Comparison of ENCODE assay signal across 16 mouse cellular contexts in genomic region chr5:75695162-75695809, GRCm38 (mm10).
"Had no signal": no experiment of that assay in that cellular context is flagged by ENCODE, and none has a peak within 500 bp of the region (broad histone marks: within the 10 kb centered on the region; RNA-seq: fewer than 3 reads in every experiment).

No protein-coding gene starts in this region.

- H3K9me3 ChIP-seq: kidney, embryonic 15.5 days; limb, embryonic 15.5 days; liver, embryonic 12.5 days; megakaryocyte, embryonic 14.5 days; neural tube, embryonic 15.5 days; stomach, embryonic 15.5 days had no signal

- H3K36me3 ChIP-seq: kidney, embryonic 15.5 days; limb, embryonic 15.5 days; liver, embryonic 12.5 days; neural tube, embryonic 15.5 days; stomach, embryonic 15.5 days had no signal

- H3K4me1 ChIP-seq: kidney, embryonic 15.5 days; limb, embryonic 15.5 days; liver, embryonic 12.5 days; stomach, embryonic 15.5 days had no signal

- DNase-seq: kidney, adult 18-20 months; kidney, postnatal 25 days; layer of hippocampus, postnatal 36 days; lung, embryonic 14.5 days; lung, postnatal 10 days; lung, postnatal 4 days; thymus, adult 2 months; thymus, postnatal 4 days had no signal

- H3K27ac ChIP-seq: kidney, embryonic 15.5 days; limb, embryonic 15.5 days; liver, embryonic 12.5 days; neural tube, embryonic 15.5 days; stomach, embryonic 15.5 days had no signal

- H3K4me2 ChIP-seq: kidney, embryonic 15.5 days; limb, embryonic 15.5 days; liver, embryonic 12.5 days; lung, embryonic 14.5 days; midbrain, embryonic 11.5 days; neural tube, embryonic 15.5 days; stomach, embryonic 15.5 days had no signal

- ATAC-seq: liver, embryonic 12.5 days; midbrain, embryonic 16.5 days had no signal

- H3K27me3 ChIP-seq: kidney, embryonic 15.5 days; limb, embryonic 15.5 days; liver, embryonic 12.5 days; megakaryocyte, embryonic 14.5 days; neural tube, embryonic 15.5 days; stomach, embryonic 15.5 days had no signal

- H3K9ac ChIP-seq: kidney, embryonic 15.5 days; limb, embryonic 15.5 days; liver, embryonic 12.5 days; lung, embryonic 14.5 days; neural tube, embryonic 15.5 days; stomach, embryonic 15.5 days had no signal

- H3K4me3 ChIP-seq: kidney, embryonic 15.5 days; limb, embryonic 15.5 days; liver, embryonic 12.5 days; megakaryocyte, embryonic 14.5 days; neural tube, embryonic 15.5 days; stomach, embryonic 15.5 days had no signal
